Comparison of ENCODE assay signal across 8 mouse cellular contexts in genomic region chr19:32487595-32488255, GRCm38 (mm10). TPM values are rescaled to one million over a fixed set of nuclear protein-coding genes. Genes with fewer than 3 reads are reported as not detected.
DNase-seq lines count a peak whose midpoint lies in the region; ATAC-seq and TF ChIP-seq lines count a peak whose summit lies in the region.
"Had no signal": no experiment of that assay in that cellular context is flagged by ENCODE, and none has a peak within 500 bp of the region (broad histone marks: within the 10 kb centered on the region; RNA-seq: fewer than 3 reads in every experiment).

No protein-coding gene starts in this region.

- 85% methylated on average over 8 of the region's 8 CpGs for WGBS in forebrain, embryonic 16.5 days
- WGBS in liver, embryonic 14.5 days (ENCODE audit: insufficient replicate concordance), result 19% methylated on average over 8 of the region's 8 CpGs

- H3K27ac ChIP-seq in ES-Bruce4 (ENCODE audit: insufficient read depth, low read length), result no peak overlapping the region
- H3K27ac ChIP-seq in forebrain, embryonic 16.5 days (ENCODE audit: low read length), result no peak overlapping the region
- peak overlapping the region; percentile 80 for H3K27ac ChIP-seq in liver, embryonic 14.5 days

- no peak for TF ChIP-seq EP300 in ES-Bruce4 (IDR thresholded peaks at IDR 0.05; ENCODE audit: insufficient read depth, low read depth, low read length)
- TF ChIP-seq EP300 in liver, embryonic 14.5 days (IDR thresholded peaks at IDR 0.05; ENCODE audit: low read depth), result peak; percentile 25; the same call in 1 of the 2 replicates

- H3K27me3 ChIP-seq in ES-Bruce4 (ENCODE audit: control insufficient read depth, insufficient read depth, low read length, poor library complexity, severe bottlenecking), result no peaks in the 10 kb centered on the region; the same call in 1 of the 2 replicates
- H3K27me3 ChIP-seq in forebrain, embryonic 16.5 days (replicated peaks; ENCODE audit: control insufficient read depth, insufficient read depth, low read length), result no peaks in the 10 kb centered on the region
- no peaks in the 10 kb centered on the region for H3K27me3 ChIP-seq in liver, embryonic 14.5 days (ENCODE audit: control insufficient read depth, insufficient read depth, low read length)

- TF ChIP-seq POLR2A in ES-Bruce4 (IDR thresholded peaks at IDR 0.05; ENCODE audit: insufficient read depth, low read length), result no peak

- DNase-seq in 416B (ENCODE audit: low read depth), result peak; percentile 18
- DNase-seq in liver, embryonic 14.5 days (ENCODE audit: low read depth in 3 of 3, low spot score in 3 of 3), result no peak
- no peak for DNase-seq in ovary, postnatal 14 days (ENCODE audit: low spot score)
- no peak for DNase-seq in embryo, embryonic 9.5 days (ENCODE audit: extremely low spot score)
- no peak for DNase-seq in adrenal gland, adult (ENCODE audit: inconsistent age in 2 of 2, low spot score in 1 of 2)
- DNase-seq: lung, postnatal 10 days had no signal

- no peaks in the 10 kb centered on the region for H3K4me1 ChIP-seq in ES-Bruce4 (ENCODE audit: control insufficient read depth, insufficient read depth, low read length)
- H3K4me1 ChIP-seq in forebrain, embryonic 16.5 days (replicated peaks; ENCODE audit: control insufficient read depth, insufficient read depth, low read length), result peaks cover 27% of the 10 kb centered on the region
- H3K4me1 ChIP-seq in liver, embryonic 14.5 days (replicated peaks; ENCODE audit: control insufficient read depth in 2 of 2, insufficient read depth in 2 of 2, low read length in 1 of 2), result peaks cover 19 to 24% of the 10 kb centered on the region in 2 experiments

- H3K9me3 ChIP-seq in ES-Bruce4 (replicated peaks; ENCODE audit: control insufficient read depth, insufficient read depth, low read length, poor library complexity, severe bottlenecking), result no peaks in the 10 kb centered on the region
- H3K9me3 ChIP-seq in forebrain, embryonic 16.5 days (ENCODE audit: control insufficient read depth, low read length), result no peaks in the 10 kb centered on the region
- no peaks in the 10 kb centered on the region for H3K9me3 ChIP-seq in liver, embryonic 14.5 days (ENCODE audit: control insufficient read depth, low read length)

- no peak for ATAC-seq in forebrain, embryonic 16.5 days
- ATAC-seq in liver, embryonic 14.5 days (ENCODE audit: insufficient read depth), result peak; percentile 30; the same call in 1 of the 2 replicates

- no peak for TF ChIP-seq CTCF in ES-Bruce4 (IDR thresholded peaks at IDR 0.05; ENCODE audit: low read depth, low read length)
- no peak for TF ChIP-seq CTCF in liver, embryonic 14.5 days (IDR thresholded peaks at IDR 0.05; ENCODE audit: low read depth)

- no peak overlapping the region for H3K4me3 ChIP-seq in ES-Bruce4 (ENCODE audit: low read depth, low read length)
- H3K4me3 ChIP-seq in forebrain, embryonic 16.5 days (replicated peaks; ENCODE audit: low read length), result no peak overlapping the region
- H3K4me3 ChIP-seq in liver, embryonic 14.5 days (ENCODE audit: insufficient read depth in 1 of 2, low read depth in 2 of 2, low read length in 2 of 2), result peak overlapping the region; percentile 73 to 89

- peak overlapping the region; percentile 93 for H3K4me2 ChIP-seq in forebrain, embryonic 16.5 days (ENCODE audit: low read length)
- H3K4me2 ChIP-seq in liver, embryonic 14.5 days (ENCODE audit: low read depth), result peak overlapping the region; percentile 82

- peak overlapping the region; percentile 15; the same call in 1 of the 2 replicates for H3K9ac ChIP-seq in ES-Bruce4 (ENCODE audit: low read depth, poor library complexity, severe bottlenecking)
- no peak overlapping the region for H3K9ac ChIP-seq in forebrain, embryonic 16.5 days (replicated peaks; ENCODE audit: low read depth, low read length)
- H3K9ac ChIP-seq in liver, embryonic 14.5 days (replicated peaks), result peak overlapping the region; percentile 81

- peaks cover 3% of the 10 kb centered on the region for H3K36me3 ChIP-seq in ES-Bruce4 (ENCODE audit: control insufficient read depth, insufficient read depth, low read length, poor library complexity, severe bottlenecking)
- peaks cover 2% of the 10 kb centered on the region; the same call in 1 of the 2 replicates for H3K36me3 ChIP-seq in forebrain, embryonic 16.5 days (ENCODE audit: control insufficient read depth, insufficient read depth)
- H3K36me3 ChIP-seq in liver, embryonic 14.5 days (replicated peaks; ENCODE audit: control insufficient read depth, insufficient read depth, low read depth), result peaks cover 17% of the 10 kb centered on the region

RNA-seq across cellular contexts. Expression of gene Minpp1, which starts 2.2 kb away (rescaled TPM):
- polyA plus RNA-seq in ES-Bruce4 (2011; ENCODE audit: insufficient read depth, insufficient read length, low read depth, missing spikeins), result 38.8 and 40.0 TPM in 2 replicates
- 49.5 TPM in 2 replicates for polyA plus RNA-seq in forebrain, embryonic 16.5 days (2015; fragmentation: Nextera tagmentation; extraction: Ambion mirVana)
- 35.9 and 36.6 TPM in 2 replicates for polyA plus RNA-seq in liver, embryonic 14.5 days (2012; rRNA removed)
- 75.4 and 86.0 TPM in 2 replicates for polyA plus RNA-seq in liver, embryonic 14.5 days (2014; fragmentation: Nextera tagmentation; extraction: Ambion mirVana)

RNA-seq across cellular contexts. Expression of gene Rpl9-ps6, which starts 21.3 kb away (rescaled TPM):
- polyA plus RNA-seq in ES-Bruce4 (2011; ENCODE audit: insufficient read depth, insufficient read length, low read depth, missing spikeins), result 1,753 and 1,831 TPM in 2 replicates
- 54.2 and 66.8 TPM in 2 replicates for polyA plus RNA-seq in forebrain, embryonic 16.5 days (2015; fragmentation: Nextera tagmentation; extraction: Ambion mirVana)
- polyA plus RNA-seq in liver, embryonic 14.5 days (2012; rRNA removed), result 18.6 and 30.9 TPM in 2 replicates
- 89.1 and 90.4 TPM in 2 replicates for polyA plus RNA-seq in liver, embryonic 14.5 days (2014; fragmentation: Nextera tagmentation; extraction: Ambion mirVana)

Comparison
In these comparisons a context has a peak if more than half of its experiments do, and no peak if none do; other contexts are left out.
1. H3K4me3 ChIP-seq: peak in liver, embryonic 14.5 days (2 of 2); none in ES-Bruce4 (single experiment) and forebrain, embryonic 16.5 days (single experiment).
2. RNA of gene Rpl9-ps6, which starts 21.3 kb away (polyA plus RNA-seq): 1,753 to 1,831 TPM in ES-Bruce4; 18.6 to 90.4 TPM in liver, embryonic 14.5 days and 54.2 to 66.8 TPM in forebrain, embryonic 16.5 days; every median in the first group is over 10 times any median in the second.